Mouse (Mus musculus) urinary bladder, postnatal 25 days (tissue): ENCODE results near the gene Slain1.

Experiments used
- DNase-seq: peaks from one replicate; pipeline ENCODE4 v3.0.0; 2022; ENCODE audit warnings: low spot score

The Slain1 gene

GRCm38 (mm10) chr14:103666347-103666954 is 16.4 kb downstream of the Slain1 start:
- no peak for DNase-seq

GRCm38 (mm10) chr14:103667036-103667435 is 17.0 kb downstream of the Slain1 start:
- no peak for DNase-seq

- DNase-seq = no peak
Measured at GRCm38 (mm10) chr14:103679395-103680217, 29.6 kb downstream of the Slain1 start.

- DNase-seq = no peak
Measured at GRCm38 (mm10) chr14:103680285-103680819, 30.3 kb downstream of the Slain1 start.

- no peak for DNase-seq
Measured at GRCm38 (mm10) chr14:103682633-103683390, 32.8 kb downstream of the Slain1 start.

- DNase-seq = no peak
Measured at GRCm38 (mm10) chr14:103686994-103687393, 37.0 kb downstream of the Slain1 start.

GRCm38 (mm10) chr14:103694295-103694694 is 44.3 kb downstream of the Slain1 start:
- DNase-seq = peak; percentile 29

- DNase-seq = no peak
Measured at GRCm38 (mm10) chr14:103695620-103696019, 45.6 kb downstream of the Slain1 start.

GRCm38 (mm10) chr14:103697101-103697500 is 47.1 kb downstream of the Slain1 start:
- DNase-seq = no peak

- DNase-seq = no peak
Measured at GRCm38 (mm10) chr14:103699308-103699707, 49.3 kb downstream of the Slain1 start.

- no peak for DNase-seq
Measured at GRCm38 (mm10) chr14:103702516-103702915, 52.5 kb downstream of the Slain1 start.

GRCm38 (mm10) chr14:103704771-103705170 is 54.7 kb downstream of the Slain1 start:
- DNase-seq = no peak

- DNase-seq = no peak
Measured at GRCm38 (mm10) chr14:103706347-103706746, 56.3 kb downstream of the Slain1 start.

- no peak for DNase-seq
Measured at GRCm38 (mm10) chr14:103708601-103709000, 58.6 kb downstream of the Slain1 start.

- no peak for DNase-seq
Measured at GRCm38 (mm10) chr14:103709261-103709660, 59.2 kb downstream of the Slain1 start.

GRCm38 (mm10) chr14:103712986-103713385 is 63.0 kb downstream of the Slain1 start:
- no peak for DNase-seq

GRCm38 (mm10) chr14:103717516-103717915 is 67.5 kb downstream of the Slain1 start:
- DNase-seq = no peak

- DNase-seq = no peak
Measured at GRCm38 (mm10) chr14:103717979-103718378, 68.0 kb downstream of the Slain1 start.

GRCm38 (mm10) chr14:103718393-103718792 is 68.4 kb downstream of the Slain1 start:
- no peak for DNase-seq

- peak; percentile 88 for DNase-seq
Measured at GRCm38 (mm10) chr14:103718836-103719575, 69.0 kb downstream of the Slain1 start.

- DNase-seq = no peak
Measured at GRCm38 (mm10) chr14:103720163-103720562, 70.1 kb downstream of the Slain1 start.
